16 mouse cellular contexts compared by ENCODE assay signal in the genomic region with DNA sequence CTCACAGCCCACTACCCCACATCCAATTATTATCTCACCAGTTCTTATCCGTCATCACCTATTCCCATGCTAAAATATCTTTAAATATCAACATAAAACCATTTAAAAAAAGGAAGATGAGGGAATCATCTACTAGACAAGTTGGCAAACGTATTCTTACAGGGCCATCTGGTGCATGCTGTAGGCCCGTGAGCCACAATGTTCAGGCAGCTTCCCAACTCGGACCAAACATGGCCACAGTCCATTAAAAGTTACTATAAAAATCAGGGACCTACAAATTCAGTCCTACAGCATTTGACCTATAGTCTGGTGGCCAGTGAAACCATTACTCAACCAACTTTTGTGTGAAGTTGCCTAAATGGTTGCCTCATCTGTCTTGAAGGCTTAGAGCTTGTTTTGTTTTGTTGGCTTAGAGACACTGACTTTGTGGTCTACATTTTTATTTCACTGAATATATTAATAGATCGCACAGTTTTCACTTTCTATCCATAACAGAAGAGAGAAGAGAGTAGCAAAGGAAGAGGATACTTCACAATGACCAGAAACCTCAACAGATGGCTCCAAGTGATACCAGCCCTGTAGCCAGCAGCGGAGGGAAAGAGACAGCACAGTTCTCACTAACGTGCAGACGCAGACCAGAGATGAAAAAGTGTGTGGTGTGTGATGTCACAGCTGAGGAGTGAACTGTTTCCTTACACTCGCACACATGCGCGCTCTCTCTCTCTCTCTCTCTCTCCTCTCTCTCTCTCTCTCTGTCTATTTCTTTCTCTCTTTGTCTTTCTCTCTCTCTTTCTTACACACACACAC. TPM values are rescaled to one million over a fixed set of nuclear protein-coding genes. Genes with fewer than 3 reads are reported as not detected.
DNase-seq lines count a peak whose midpoint lies in the region; ATAC-seq lines count a peak whose summit lies in the region.
"Had no signal": no experiment of that assay in that cellular context is flagged by ENCODE, and none has a peak within 500 bp of the region (broad histone marks: within the 10 kb centered on the region; RNA-seq: fewer than 3 reads in every experiment).

No protein-coding gene starts in this region.

- DNase-seq in heart, adult 11 months: peak; percentile 60
- no peak for DNase-seq in heart, postnatal 14 days
- peak; percentile 7 to 33 for DNase-seq in thymus, postnatal 36 days
- DNase-seq in adrenal gland, adult 8-10 months: no peak
- DNase-seq: adrenal gland, postnatal 14 days; cerebellum, adult 11 months; heart, postnatal 4 days; kidney, postnatal 4 days; lung, adult 18-20 months had no signal

- H3K4me3 ChIP-seq in hindbrain, embryonic 13.5 days: no peak overlapping the region
- H3K4me3 ChIP-seq: midbrain, embryonic 10.5 days had no signal

- peak; percentile 87 for ATAC-seq in granulocyte monocyte progenitor cell, adult 5-6 weeks (replicated peaks; ENCODE audit: poor library complexity, severe bottlenecking)
- peak; percentile 84 for ATAC-seq in megakaryocyte progenitor cell, adult 5-6 weeks (replicated peaks; ENCODE audit: poor library complexity)
- no peak for ATAC-seq in hindbrain, embryonic 13.5 days (ENCODE audit: low FRiP score)
- no peak for ATAC-seq in activated CD4-positive, CD25-positive, alpha-beta regulatory T cell, adult 4 months
- ATAC-seq: intestine, postnatal 0 days had no signal

- H3K36me3 ChIP-seq in hindbrain, embryonic 13.5 days: no peaks in the 10 kb centered on the region

- WGBS in hindbrain, embryonic 13.5 days: 90% methylated on average over 11 of the region's 11 CpGs

- intact Hi-C loops in heart, postnatal 14 days (cut with DNase I): no loop called here

- no peak overlapping the region for H3K4me2 ChIP-seq in hindbrain, embryonic 13.5 days

- H3K4me1 ChIP-seq in hindbrain, embryonic 13.5 days (replicated peaks): peaks cover 9% of the 10 kb centered on the region
- H3K4me1 ChIP-seq: midbrain, embryonic 10.5 days had no signal

- H3K27ac ChIP-seq in hindbrain, embryonic 13.5 days: no peak overlapping the region
- H3K27ac ChIP-seq: midbrain, embryonic 10.5 days had no signal

- H3K27me3 ChIP-seq in hindbrain, embryonic 13.5 days: no peaks in the 10 kb centered on the region
- H3K27me3 ChIP-seq: CH12.LX had no signal

- no peaks in the 10 kb centered on the region for H3K9me3 ChIP-seq in hindbrain, embryonic 13.5 days
- H3K9me3 ChIP-seq: midbrain, embryonic 10.5 days had no signal

- no peak overlapping the region for H3K9ac ChIP-seq in hindbrain, embryonic 13.5 days

RNA-seq across cellular contexts. Expression of a gene that starts 34.1 kb away (rescaled TPM):
- 10 to 100 TPM; 25.5 to 30.7 TPM for total RNA-seq in heart, postnatal 14 days (2021)
- total RNA-seq in granulocyte monocyte progenitor cell, adult 5-6 weeks (2014; fragmentation: Nextera tagmentation): 14.7 and 26.2 TPM in 2 replicates
- 3.1 and 5.4 TPM in 2 replicates for total RNA-seq in granulocyte monocyte progenitor cell, adult 5-6 weeks (2017)
- 9.0 and 22.5 TPM in 2 replicates for total RNA-seq in megakaryocyte progenitor cell, adult 5-6 weeks (2015)
- total RNA-seq in megakaryocyte progenitor cell, adult 5-6 weeks (2017): 2.8 and 4.2 TPM in 2 replicates
- 10.7 and 11.7 TPM in 2 replicates for polyA plus RNA-seq in hindbrain, embryonic 13.5 days (2015; fragmentation: Nextera tagmentation; extraction: Ambion mirVana)
- not detected for polyA plus RNA-seq in activated CD4-positive, CD25-positive, alpha-beta regulatory T cell, adult 4 months (2017; shearing (Covaris generic))
- 10 to 100 TPM; 46.2 to 73.2 (median 62.9) TPM for total RNA-seq in adrenal gland, adult 8-10 months (2022)

Comparison
In these comparisons a context has a peak if more than half of its experiments do, and no peak if none do; other contexts are left out.
1. DNase-seq: peak in heart, adult 11 months (single experiment) and thymus, postnatal 36 days (2 of 2); none in heart, postnatal 14 days (0 of 2) and adrenal gland, adult 8-10 months (single experiment).
2. ATAC-seq: peak in granulocyte monocyte progenitor cell, adult 5-6 weeks (single experiment) and megakaryocyte progenitor cell, adult 5-6 weeks (single experiment); none in hindbrain, embryonic 13.5 days (single experiment) and activated CD4-positive, CD25-positive, alpha-beta regulatory T cell, adult 4 months (single experiment).